Mouse (Mus musculus) kidney, postnatal 4 days (tissue): ENCODE results near the gene Ppp2r5a.

Source experiments
- DNase-seq, 2 experiments: peaks; one replicate each; pipeline ENCODE4 v3.0.0; 2021; ENCODE audit warnings: mixed read lengths in 2 of 2

Gene Ppp2r5a

GRCm38 (mm10) chr1:191324733-191325590 lies 78.1 kb downstream of the Ppp2r5a start:
- no peak for DNase-seq

- DNase-seq = no peak
These were observed 79.7 kb downstream of the Ppp2r5a start for GRCm38 (mm10) chr1:191323381-191323780.

GRCm38 (mm10) chr1:191318686-191319085 lies 84.4 kb downstream of the Ppp2r5a start:
- DNase-seq = no peak

- peak; percentile 84 to 89 for DNase-seq
These were observed 85.4 kb downstream of the Ppp2r5a start, which contains the start of gene Nenf for GRCm38 (mm10) chr1:191317591-191318196. Gene Nenf (minus strand): TSS chr1:191318194.

GRCm38 (mm10) chr1:191316818-191317217 lies 86.3 kb downstream of the Ppp2r5a start:
- no peak for DNase-seq

GRCm38 (mm10) chr1:191313926-191314325 lies 89.1 kb downstream of the Ppp2r5a start:
- no peak for DNase-seq

GRCm38 (mm10) chr1:191313158-191313557 lies 89.9 kb downstream of the Ppp2r5a start:
- DNase-seq = no peak

GRCm38 (mm10) chr1:191312513-191312941 lies 90.5 kb downstream of the Ppp2r5a start:
- DNase-seq = peak; percentile 91 to 92

GRCm38 (mm10) chr1:191311296-191311898 lies 91.7 kb downstream of the Ppp2r5a start:
- DNase-seq = no peak

GRCm38 (mm10) chr1:191307766-191308455 lies 95.2 kb downstream of the Ppp2r5a start:
- DNase-seq = no peak

GRCm38 (mm10) chr1:191306316-191306715 lies 96.8 kb downstream of the Ppp2r5a start:
- no peak for DNase-seq

- DNase-seq = peak in 1 of 2 experiments; percentile 58
These were observed 97.5 kb downstream of the Ppp2r5a start for GRCm38 (mm10) chr1:191305610-191306009.

GRCm38 (mm10) chr1:191304216-191304615 lies 98.9 kb downstream of the Ppp2r5a start:
- DNase-seq = no peak

- no peak for DNase-seq
These were observed 99.3 kb downstream of the Ppp2r5a start for GRCm38 (mm10) chr1:191303736-191304135.
